Mouse (Mus musculus) embryonic fibroblast, embryonic 13.5 days (primary cell): ENCODE measurements around the gene Cgrrf1.

ENCODE experiments used
- CTCF ChIP-seq: IDR thresholded peaks from 2 replicates; pipeline ENCODE4 v1.5.1; 2011; ENCODE audit warnings: mild to moderate bottlenecking, control low read depth, low read length, moderate library complexity, borderline replicate concordance; ENCODE audit not compliant: insufficient read depth
- POLR2A ChIP-seq: IDR thresholded peaks from 2 replicates; pipeline ENCODE4 v1.6.1; 2011; ENCODE audit warnings: low read depth, mild to moderate bottlenecking, control low read depth, low read length, moderate library complexity

DNA sequence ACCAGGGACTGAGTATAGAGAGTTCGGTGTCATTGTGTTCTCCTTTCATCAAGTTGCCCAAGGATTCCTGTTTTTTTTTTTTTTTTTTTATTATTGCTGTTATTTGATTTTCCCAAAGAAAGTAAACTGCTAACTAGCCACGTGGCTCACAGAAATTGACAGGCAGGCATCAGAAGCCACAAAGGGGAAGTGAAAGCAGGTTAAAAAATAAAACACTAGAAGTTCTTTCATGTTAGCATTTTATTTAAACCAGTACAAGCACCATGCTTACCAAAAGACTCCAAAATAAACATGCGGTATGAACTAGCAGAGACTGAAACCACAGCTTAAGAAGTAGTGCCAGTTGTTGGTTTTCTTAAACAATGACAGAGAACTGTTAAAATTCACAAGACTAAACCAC lies 24.0 kb upstream of the Cgrrf1 start:
- no peak for TF ChIP-seq CTCF
- TF ChIP-seq POLR2A = no peak
